Mouse (Mus musculus): ENCODE measurements around the gene Ang2. TPM values are rescaled to one million over a fixed set of nuclear protein-coding genes. Genes with fewer than 3 reads are reported as not detected.
"Not testable (repeated sequence)": the region's sequence is repeated elsewhere in the genome, so short reads cannot be mapped to it uniquely, and the experiment has no call there.

The Ang2 gene
- polyA plus RNA-seq, 1 experiment from 2014 or later = not detected

GRCm38 (mm10) chr14:51172947-51173346 lies 26.0 kb downstream of the Ang2 start:
- not testable (repeated sequence) for H3K27me3 ChIP-seq; ATAC-seq (ENCODE audit: insufficient number of reproducible peaks, insufficient read depth, low FRiP score, low TSS enrichment, low read depth); H3K4me1 ChIP-seq (replicated peaks); H3K4me2 ChIP-seq; H3K9me3 ChIP-seq; H3K27ac ChIP-seq; H3K36me3 ChIP-seq; H3K4me3 ChIP-seq (replicated peaks); H3K9ac ChIP-seq (replicated peaks)
- 63% methylated on average over 4 of the region's 4 CpGs for WGBS

GRCm38 (mm10) chr14:51172095-51172865 lies 26.7 kb downstream of the Ang2 start:
- not testable (repeated sequence) for H3K9me3 ChIP-seq; H3K36me3 ChIP-seq; H3K9ac ChIP-seq (replicated peaks); H3K27me3 ChIP-seq; ATAC-seq (ENCODE audit: insufficient number of reproducible peaks, insufficient read depth, low FRiP score, low TSS enrichment, low read depth); H3K4me2 ChIP-seq; H3K4me1 ChIP-seq (replicated peaks); H3K4me3 ChIP-seq (replicated peaks); H3K27ac ChIP-seq
- WGBS = 38% methylated on average over 9 of the region's 9 CpGs

GRCm38 (mm10) chr14:51166068-51166467 lies 32.9 kb downstream of the Ang2 start:
- H3K4me1 ChIP-seq (replicated peaks) = no peaks in the 10 kb centered on the region
- no peak overlapping the region for H3K4me3 ChIP-seq (replicated peaks)
- H3K4me2 ChIP-seq = no peak overlapping the region
- H3K27ac ChIP-seq = no peak overlapping the region
- no peaks in the 10 kb centered on the region for H3K27me3 ChIP-seq
- ATAC-seq (ENCODE audit: insufficient number of reproducible peaks, insufficient read depth, low FRiP score, low TSS enrichment, low read depth) = no peak
- H3K36me3 ChIP-seq = no peaks in the 10 kb centered on the region
- no peak overlapping the region for H3K9ac ChIP-seq (replicated peaks)
- H3K9me3 ChIP-seq = no peaks in the 10 kb centered on the region

- H3K9me3 ChIP-seq = no peaks in the 10 kb centered on the region
- no peak overlapping the region for H3K27ac ChIP-seq
- H3K27me3 ChIP-seq = no peaks in the 10 kb centered on the region
- H3K4me2 ChIP-seq = no peak overlapping the region
- H3K4me1 ChIP-seq (replicated peaks) = no peaks in the 10 kb centered on the region
- 88% methylated on average over 1 of the region's 1 CpGs for WGBS
- H3K36me3 ChIP-seq = no peaks in the 10 kb centered on the region
- no peak overlapping the region for H3K4me3 ChIP-seq (replicated peaks)
- no peak overlapping the region for H3K9ac ChIP-seq (replicated peaks)
- ATAC-seq (ENCODE audit: insufficient number of reproducible peaks, insufficient read depth, low FRiP score, low TSS enrichment, low read depth) = no peak
Observed at GRCm38 (mm10) chr14:51165435-51165834, 33.5 kb downstream of the Ang2 start.

GRCm38 (mm10) chr14:51163323-51163722 lies 35.6 kb downstream of the Ang2 start:
- H3K9me3 ChIP-seq; H3K4me1 ChIP-seq (replicated peaks); H3K36me3 ChIP-seq; H3K9ac ChIP-seq (replicated peaks); H3K4me3 ChIP-seq (replicated peaks); H3K27ac ChIP-seq; ATAC-seq (ENCODE audit: insufficient number of reproducible peaks, insufficient read depth, low FRiP score, low TSS enrichment, low read depth); H3K27me3 ChIP-seq; H3K4me2 ChIP-seq: not testable (repeated sequence)
- 72% methylated on average over 6 of the region's 6 CpGs for WGBS

- H3K27ac ChIP-seq; H3K4me3 ChIP-seq (replicated peaks); H3K4me2 ChIP-seq; H3K27me3 ChIP-seq; ATAC-seq (ENCODE audit: insufficient number of reproducible peaks, insufficient read depth, low FRiP score, low TSS enrichment, low read depth); H3K36me3 ChIP-seq; H3K9me3 ChIP-seq; H3K9ac ChIP-seq (replicated peaks); H3K4me1 ChIP-seq (replicated peaks): not testable (repeated sequence)
- WGBS = 92% methylated on average over 3 of the region's 3 CpGs
Observed at GRCm38 (mm10) chr14:51161976-51162375, 37.0 kb downstream of the Ang2 start, which contains the start of gene Rnase2b. Gene Rnase2b (plus strand): TSS chr14:51162260.

GRCm38 (mm10) chr14:51157072-51157471 lies 41.9 kb downstream of the Ang2 start:
- no peaks in the 10 kb centered on the region for H3K36me3 ChIP-seq
- 94% methylated on average over 1 of the region's 1 CpGs for WGBS
- H3K27me3 ChIP-seq = no peaks in the 10 kb centered on the region
- H3K4me2 ChIP-seq = no peak overlapping the region
- H3K4me3 ChIP-seq (replicated peaks) = no peak overlapping the region
- no peak for ATAC-seq (ENCODE audit: insufficient number of reproducible peaks, insufficient read depth, low FRiP score, low TSS enrichment, low read depth)
- H3K4me1 ChIP-seq (replicated peaks) = no peaks in the 10 kb centered on the region
- no peak overlapping the region for H3K9ac ChIP-seq (replicated peaks)
- H3K9me3 ChIP-seq = no peaks in the 10 kb centered on the region
- H3K27ac ChIP-seq = no peak overlapping the region

GRCm38 (mm10) chr14:51156736-51157068 lies 42.2 kb downstream of the Ang2 start:
- 51% methylated on average over 4 of the region's 4 CpGs for WGBS
- Histone ChIP-seq H3K9me3 (no peaks in the 10 kb centered on the region), H3K4me1 (replicated peaks) (no peaks in the 10 kb centered on the region), H3K4me2 (no peak overlapping the region), H3K9ac (replicated peaks) (no peak overlapping the region), H3K27me3 (no peaks in the 10 kb centered on the region), H3K4me3 (replicated peaks) (no peak overlapping the region), H3K27ac (no peak overlapping the region), H3K36me3 (no peaks in the 10 kb centered on the region)
- no peak for ATAC-seq (ENCODE audit: insufficient number of reproducible peaks, insufficient read depth, low FRiP score, low TSS enrichment, low read depth)

- no peaks in the 10 kb centered on the region for H3K9me3 ChIP-seq
- H3K4me3 ChIP-seq (replicated peaks) = no peak overlapping the region
- no peak for ATAC-seq (ENCODE audit: insufficient number of reproducible peaks, insufficient read depth, low FRiP score, low TSS enrichment, low read depth)
- no peaks in the 10 kb centered on the region for H3K27me3 ChIP-seq
- H3K36me3 ChIP-seq = no peaks in the 10 kb centered on the region
- no peak overlapping the region for H3K9ac ChIP-seq (replicated peaks)
- H3K27ac ChIP-seq = no peak overlapping the region
- H3K4me1 ChIP-seq (replicated peaks) = no peaks in the 10 kb centered on the region
- 86% methylated on average over 5 of the region's 5 CpGs for WGBS
- H3K4me2 ChIP-seq = no peak overlapping the region
Observed at GRCm38 (mm10) chr14:51156056-51156735, 42.8 kb downstream of the Ang2 start.

GRCm38 (mm10) chr14:51152249-51152870 lies 46.6 kb downstream of the Ang2 start:
- no peak overlapping the region for H3K9ac ChIP-seq (replicated peaks)
- no peak for ATAC-seq (ENCODE audit: insufficient number of reproducible peaks, insufficient read depth, low FRiP score, low TSS enrichment, low read depth)
- H3K4me1 ChIP-seq (replicated peaks) = no peaks in the 10 kb centered on the region
- no peak overlapping the region for H3K27ac ChIP-seq
- WGBS = 69% methylated on average over 5 of the region's 5 CpGs
- no peak overlapping the region for H3K4me2 ChIP-seq
- no peaks in the 10 kb centered on the region for H3K9me3 ChIP-seq
- H3K27me3 ChIP-seq = no peaks in the 10 kb centered on the region
- no peaks in the 10 kb centered on the region for H3K36me3 ChIP-seq
- no peak overlapping the region for H3K4me3 ChIP-seq (replicated peaks)

- Histone ChIP-seq H3K9me3 (no peaks in the 10 kb centered on the region), H3K4me1 (replicated peaks) (no peaks in the 10 kb centered on the region), H3K36me3 (no peaks in the 10 kb centered on the region), H3K9ac (replicated peaks) (no peak overlapping the region), H3K27ac (no peak overlapping the region), H3K4me3 (replicated peaks) (no peak overlapping the region), H3K27me3 (no peaks in the 10 kb centered on the region), H3K4me2 (no peak overlapping the region)
- 93% methylated on average over 3 of the region's 3 CpGs for WGBS
- ATAC-seq (ENCODE audit: insufficient number of reproducible peaks, insufficient read depth, low FRiP score, low TSS enrichment, low read depth) = no peak
Observed at GRCm38 (mm10) chr14:51150206-51150831, 48.6 kb downstream of the Ang2 start.

All from limb, embryonic 12.5 days (tissue).